Mouse (Mus musculus) bone marrow, adult 2 months (tissue): Measurements from ENCODE around the gene Zfp62.

Experiments
- CTCF ChIP-seq: fragments of 200-500 bp; IDR thresholded peaks from 2 replicates; pipeline ENCODE4 v1.5.1; 2011; ENCODE audit warnings: low read length, control low read depth; ENCODE audit not compliant: control insufficient read depth, insufficient read depth
- POLR2A ChIP-seq: fragments of 200-500 bp; IDR thresholded peaks from 2 replicates; pipeline ENCODE4 v1.6.1; 2011; ENCODE audit warnings: low read depth, mild to moderate bottlenecking, control low read depth, low read length, borderline replicate concordance; ENCODE audit not compliant: control insufficient read depth

GRCm38 (mm10) chr11:49248226-49248973 is 45.3 kb downstream of the Zfp62 start:
- TF ChIP-seq POLR2A (no peak), CTCF (no peak)
